Mouse (Mus musculus): ENCODE data around the gene Gria2. TPM values are rescaled to one million over a fixed set of nuclear protein-coding genes. Genes with fewer than 3 reads are reported as not detected.
A peak's percentile ranks its signal among the peaks of the same experiment; 100 is the strongest.

The Gria2 gene
- polyA plus RNA-seq, 1 experiment from 2014 or later, result 2.4 TPM

DNA sequence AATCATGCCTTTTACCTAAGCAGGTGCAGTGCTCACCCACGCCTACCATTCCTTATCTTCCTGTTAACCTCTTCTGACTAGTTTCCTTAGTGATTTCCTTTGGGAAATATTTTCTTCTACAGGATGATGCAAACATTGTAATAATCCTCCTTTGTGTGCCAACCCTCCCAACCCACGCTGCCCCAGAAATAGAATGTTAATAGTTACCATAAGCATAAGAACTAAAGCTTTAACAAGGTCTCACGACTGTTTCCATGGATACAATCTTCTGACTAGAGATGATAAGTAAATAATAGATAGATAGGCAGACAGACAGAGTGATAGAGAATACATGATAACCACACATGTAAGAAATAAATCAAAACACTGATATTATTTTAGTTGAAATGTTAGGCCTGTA, 140.8 kb downstream of the Gria2 start:
- Histone ChIP-seq H3K27me3 (replicated peaks) (no peaks in the 10 kb centered on the region), H3K9ac (no peak overlapping the region), H3K4me1 (replicated peaks) (no peaks in the 10 kb centered on the region), H3K27ac (no peak overlapping the region), H3K4me3 (replicated peaks) (no peak overlapping the region), H3K9me3 (no peaks in the 10 kb centered on the region), H3K4me2 (replicated peaks) (no peak overlapping the region), H3K36me3 (no peaks in the 10 kb centered on the region)
- ATAC-seq, result peak; percentile 31; the same call in 1 of the 2 replicates
- WGBS, result 57% methylated on average over 3 of the region's 3 CpGs

DNA sequence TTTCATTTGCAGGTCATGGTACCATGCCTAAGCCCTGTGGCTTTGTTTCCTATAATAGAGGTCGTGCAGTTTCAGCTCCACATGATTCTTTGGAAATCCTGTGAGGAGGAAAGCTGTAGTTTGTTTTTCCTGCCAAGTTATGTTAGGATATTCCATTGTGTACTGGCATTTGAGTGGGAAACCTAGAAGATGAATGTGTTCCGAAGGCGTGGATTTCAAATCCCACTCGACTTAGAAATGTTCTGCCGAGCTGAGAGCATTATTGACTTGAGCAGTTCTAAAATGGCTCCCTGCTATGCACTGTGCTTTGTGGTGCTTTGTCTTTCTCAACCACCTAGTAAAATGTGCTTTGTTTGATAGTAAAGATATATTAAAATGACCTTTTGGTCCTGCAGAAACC, 150.4 kb downstream of the Gria2 start:
- WGBS, result 85% methylated on average over 5 of the region's 5 CpGs
- no peak overlapping the region for H3K4me2 ChIP-seq (replicated peaks)
- H3K27me3 ChIP-seq (replicated peaks), result no peaks in the 10 kb centered on the region
- no peaks in the 10 kb centered on the region for H3K4me1 ChIP-seq (replicated peaks)
- no peak overlapping the region for H3K27ac ChIP-seq
- no peaks in the 10 kb centered on the region for H3K36me3 ChIP-seq
- no peaks in the 10 kb centered on the region for H3K9me3 ChIP-seq
- H3K4me3 ChIP-seq (replicated peaks), result no peak overlapping the region
- ATAC-seq, result no peak
- no peak overlapping the region for H3K9ac ChIP-seq

Other genes with a start within 250 kb of the Gria2 start
- 2.4 and 3.9 TPM in 2 replicates for gene Glrb, start 110.8 kb upstream of the Gria2 start, polyA plus RNA-seq (2015; fragmentation: Nextera tagmentation; extraction: Ambion mirVana)
- gene Pdgfc, start 233.6 kb upstream of the Gria2 start, polyA plus RNA-seq (2015; fragmentation: Nextera tagmentation; extraction: Ambion mirVana), result 12.1 and 14.0 TPM in 2 replicates

Measured in intestine, embryonic 15.5 days (tissue).